Mouse (Mus musculus) embryo, embryonic 11 days (tissue): ENCODE results near the gene Ppa2.

Experiments
- DNase-seq: peaks from one replicate; pipeline ENCODE4 v3.0.0-alpha.2; 2015

Ppa2 gene

DNA sequence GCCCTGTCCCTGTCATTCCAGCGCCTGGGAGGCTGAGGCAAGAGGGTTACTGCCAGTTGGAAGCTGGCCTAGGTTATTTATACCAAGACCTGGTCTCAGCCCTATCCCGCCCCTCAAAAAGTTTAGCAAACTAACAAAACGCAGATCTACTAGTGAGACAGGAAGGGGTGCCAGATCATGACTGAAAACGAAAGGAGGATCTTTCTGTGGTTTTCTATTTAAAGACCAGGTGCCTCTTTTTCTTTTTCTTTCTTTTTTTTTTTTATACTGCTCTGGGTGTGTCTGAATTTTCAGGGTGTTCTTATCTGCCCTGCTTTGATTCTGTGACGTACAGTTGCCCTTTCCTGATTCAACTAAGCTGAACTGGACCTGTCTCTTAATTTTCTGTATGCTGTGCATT is 22.4 kb downstream of the Ppa2 start:
- no peak for DNase-seq

DNA sequence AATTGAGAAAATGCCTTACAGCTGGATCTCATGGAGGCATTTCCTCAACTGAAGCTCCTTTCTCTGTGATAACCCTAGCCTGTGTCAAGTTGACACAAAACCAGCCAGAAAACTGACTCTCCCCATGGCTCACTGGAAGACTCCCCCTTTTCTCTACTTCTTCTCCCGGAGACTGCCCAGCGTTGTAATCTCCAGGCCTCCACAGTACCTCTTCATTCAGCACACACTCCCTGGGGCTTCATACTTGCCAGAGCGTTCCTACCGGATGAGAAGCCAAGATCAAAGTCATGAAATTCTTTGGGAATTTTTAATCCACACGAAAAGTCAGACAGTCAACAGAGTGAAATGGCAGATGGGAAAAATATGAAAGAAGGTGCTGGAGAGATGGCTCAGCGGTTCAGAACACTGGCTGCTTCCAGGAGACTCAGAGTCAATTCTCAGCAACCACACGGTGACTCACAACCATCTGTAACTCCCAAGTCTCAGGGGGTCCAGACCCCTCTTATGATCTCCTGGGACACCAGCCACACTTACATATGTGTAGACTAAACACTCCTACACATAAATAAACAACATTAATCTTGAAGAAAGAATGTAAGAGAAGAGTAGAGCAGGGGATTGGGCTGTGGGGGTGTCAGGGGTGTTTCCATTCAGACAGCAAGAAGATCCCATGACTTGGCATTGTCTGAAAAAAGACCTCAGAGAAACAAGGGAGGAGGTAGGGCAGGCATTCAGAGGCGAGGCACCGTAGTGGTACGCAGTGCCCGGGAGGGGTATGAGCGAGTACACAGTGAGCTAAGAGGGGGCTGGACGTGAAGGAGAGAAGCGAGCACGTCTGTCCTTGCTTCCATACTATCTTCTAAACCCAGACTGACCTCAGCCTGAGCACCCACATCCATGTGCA is 23.6 kb downstream of the Ppa2 start:
- no peak for DNase-seq

DNA sequence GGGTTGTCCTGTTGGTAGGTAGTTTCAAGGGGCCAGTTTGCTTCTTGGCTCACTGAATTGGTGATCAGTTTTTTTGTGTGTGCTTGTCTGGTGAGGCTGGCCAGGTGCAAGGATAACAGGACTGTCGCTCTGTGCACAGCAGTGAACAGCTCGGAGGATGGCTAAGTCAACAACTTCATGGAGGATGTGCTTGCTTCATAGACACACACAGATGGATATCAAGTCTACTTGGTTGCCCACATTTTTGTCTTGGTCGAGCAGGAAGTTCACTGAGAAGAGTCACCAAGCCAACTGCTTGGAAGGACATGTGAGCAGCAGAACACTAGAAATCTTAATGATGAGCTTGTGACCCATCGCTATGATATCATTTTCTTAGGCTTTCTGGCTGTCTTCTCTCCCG is 24.8 kb downstream of the Ppa2 start:
- no peak for DNase-seq

GRCm38 (mm10) chr3:133335166-133335565 is 25.3 kb downstream of the Ppa2 start:
- no peak for DNase-seq

DNA sequence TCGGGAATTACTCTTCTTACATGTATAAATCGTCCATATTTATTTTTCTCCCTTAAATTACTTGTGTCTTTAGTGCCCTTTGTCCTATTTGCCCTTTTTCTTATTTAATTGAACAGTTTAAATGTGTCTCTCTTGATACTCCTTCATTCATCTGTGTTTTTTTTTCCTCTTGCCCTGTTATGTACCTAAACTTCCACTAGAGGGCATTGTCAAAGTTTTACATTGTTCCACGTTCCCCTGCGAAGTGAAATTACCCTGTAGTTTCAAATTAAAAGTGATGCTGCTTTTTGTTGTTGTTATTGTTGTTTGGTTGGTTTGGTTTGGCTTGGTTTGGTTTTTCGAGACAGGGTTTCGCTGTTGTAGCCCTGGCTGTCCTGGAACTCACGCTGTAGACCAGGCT is 26.5 kb downstream of the Ppa2 start:
- DNase-seq: no peak

- no peak for DNase-seq
Measured at GRCm38 (mm10) chr3:133338851-133339356, 29.0 kb downstream of the Ppa2 start.

- peak; percentile 46 for DNase-seq
Measured at GRCm38 (mm10) chr3:133339411-133339823, 29.5 kb downstream of the Ppa2 start.

DNA sequence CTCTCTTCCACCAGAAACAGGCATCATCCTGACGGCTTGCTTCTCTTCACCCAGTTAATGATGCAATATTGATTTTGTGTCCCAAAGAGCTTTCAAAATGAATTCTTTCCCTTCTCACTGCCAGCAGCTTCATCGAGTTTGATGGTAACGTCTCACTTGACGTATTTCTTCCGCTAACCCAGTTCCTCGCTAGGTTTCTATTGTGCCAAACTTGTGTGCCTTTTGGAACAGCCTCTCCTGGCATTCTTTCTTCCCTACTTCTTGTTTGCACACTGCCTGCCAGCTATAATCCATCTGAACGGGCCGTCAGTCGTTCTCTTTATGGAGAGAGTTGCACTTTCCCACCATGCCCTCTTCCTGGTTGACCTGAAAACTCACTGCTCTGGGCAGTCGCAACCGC is 31.2 kb downstream of the Ppa2 start:
- DNase-seq: no peak

- no peak for DNase-seq
Measured at GRCm38 (mm10) chr3:133347535-133347934, 37.6 kb downstream of the Ppa2 start.

- DNase-seq: no peak
Measured at GRCm38 (mm10) chr3:133348847-133349246, 38.9 kb downstream of the Ppa2 start.

GRCm38 (mm10) chr3:133357426-133357974 is 47.6 kb downstream of the Ppa2 start:
- no peak for DNase-seq

DNA sequence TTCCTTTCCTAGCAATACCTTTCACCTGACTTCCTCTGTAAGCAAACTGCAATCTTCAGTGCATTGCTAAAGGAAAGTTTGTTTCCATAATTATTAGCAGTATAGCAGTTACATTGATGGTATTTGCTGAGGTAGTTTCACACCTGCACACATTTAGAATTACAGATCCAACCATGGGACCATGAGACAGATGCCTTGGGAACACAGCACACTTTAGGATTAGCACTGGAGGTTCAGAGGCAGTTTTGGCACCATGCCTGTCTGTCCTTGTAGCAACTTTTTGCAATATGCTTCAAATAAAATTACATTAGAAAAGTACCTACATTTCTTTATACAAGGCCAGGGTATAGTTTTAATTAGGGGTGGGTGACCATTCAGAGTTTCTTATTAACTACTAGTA is 48.1 kb downstream of the Ppa2 start:
- DNase-seq: no peak

DNA sequence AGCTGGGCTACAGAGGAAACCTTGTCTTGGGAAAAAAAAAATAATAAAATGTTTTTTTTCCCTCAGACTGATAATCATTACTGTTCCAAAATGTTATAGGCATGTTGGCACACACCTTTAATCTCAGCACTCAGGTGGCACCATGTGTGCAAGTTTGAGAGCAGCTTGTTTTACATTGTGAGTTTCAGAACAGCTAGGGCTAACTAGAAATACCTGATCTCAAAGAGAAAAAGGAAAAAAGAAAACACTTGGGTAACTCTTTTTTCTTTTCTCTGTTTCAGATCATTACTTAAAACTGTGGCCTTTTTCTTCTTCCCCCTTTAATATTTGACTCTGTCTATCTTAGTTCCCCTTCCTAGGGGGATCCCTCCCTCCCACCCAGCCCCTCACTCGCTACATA is 51.5 kb downstream of the Ppa2 start:
- DNase-seq: no peak

GRCm38 (mm10) chr3:133364138-133364537 is 54.2 kb downstream of the Ppa2 start:
- DNase-seq: no peak

- no peak for DNase-seq
Measured at GRCm38 (mm10) chr3:133366096-133366495, 56.2 kb downstream of the Ppa2 start.

DNA sequence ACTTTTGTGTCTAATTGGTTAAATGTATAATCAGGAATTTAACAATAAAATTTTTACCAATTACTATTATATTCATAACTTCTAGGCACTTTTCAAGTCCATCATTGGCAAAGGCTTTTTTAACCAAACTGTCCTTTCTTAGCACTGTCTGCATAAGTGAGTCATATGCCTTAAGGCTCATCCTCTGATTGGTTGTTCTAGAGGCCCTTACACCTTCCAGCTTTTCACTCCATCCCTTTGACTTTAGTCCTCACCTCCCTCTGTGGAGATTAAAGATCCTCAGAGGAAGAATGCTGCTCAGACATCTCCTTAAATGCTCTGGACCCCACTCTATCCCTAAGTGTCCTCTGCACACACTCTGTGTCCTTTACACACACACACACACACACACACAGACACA is 68.3 kb downstream of the Ppa2 start:
- no peak for DNase-seq

DNA sequence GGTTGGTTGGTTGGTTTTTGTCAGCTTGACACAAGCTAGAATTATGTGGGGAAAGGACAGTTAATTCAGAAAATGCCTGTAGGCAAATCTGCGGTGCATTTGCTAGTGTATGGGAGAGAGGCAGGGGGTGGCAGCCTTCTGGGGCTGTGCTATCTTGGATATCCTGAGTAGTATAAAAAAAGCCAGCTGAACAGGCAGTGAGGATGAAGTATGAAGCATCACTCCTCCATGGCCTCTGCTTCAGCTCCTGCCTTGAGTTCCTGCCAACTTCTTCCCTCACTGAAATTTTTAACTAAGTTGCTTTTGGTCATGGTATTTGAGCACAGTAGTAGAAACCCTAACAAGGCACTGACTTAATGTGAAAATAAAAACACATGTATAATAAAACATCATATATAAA is 70.1 kb downstream of the Ppa2 start:
- DNase-seq: no peak

GRCm38 (mm10) chr3:133381519-133381918 is 71.6 kb downstream of the Ppa2 start:
- DNase-seq: no peak

- DNase-seq: peak; percentile 15
Measured at GRCm38 (mm10) chr3:133382147-133382546, 72.2 kb downstream of the Ppa2 start.

DNA sequence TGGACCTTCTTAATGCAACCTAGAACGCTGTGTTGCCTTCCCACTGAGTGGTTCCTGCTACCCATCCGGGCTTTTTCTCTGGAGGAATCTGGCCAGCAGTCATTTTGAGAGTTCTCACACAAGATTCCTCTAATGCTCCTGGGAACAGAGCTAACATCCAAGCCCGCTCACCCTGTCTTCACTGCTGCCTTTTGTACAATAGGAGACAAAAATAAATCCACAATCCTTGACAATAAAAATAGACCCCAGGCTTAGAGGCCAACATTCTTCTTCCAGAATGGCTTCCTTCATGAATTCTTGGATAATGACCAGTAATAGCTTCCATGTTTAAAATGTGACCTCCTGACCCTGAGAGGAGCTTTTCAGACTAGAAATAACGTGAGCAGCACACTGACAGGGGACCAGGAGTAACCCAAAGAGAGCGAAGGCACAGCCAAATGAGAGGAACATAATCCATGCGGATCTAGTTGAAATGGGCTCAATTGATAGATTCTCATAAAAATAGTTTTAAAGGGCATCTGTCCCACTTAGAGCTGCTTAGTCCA is 74.3 kb downstream of the Ppa2 start:
- peak; percentile 34 for DNase-seq

DNA sequence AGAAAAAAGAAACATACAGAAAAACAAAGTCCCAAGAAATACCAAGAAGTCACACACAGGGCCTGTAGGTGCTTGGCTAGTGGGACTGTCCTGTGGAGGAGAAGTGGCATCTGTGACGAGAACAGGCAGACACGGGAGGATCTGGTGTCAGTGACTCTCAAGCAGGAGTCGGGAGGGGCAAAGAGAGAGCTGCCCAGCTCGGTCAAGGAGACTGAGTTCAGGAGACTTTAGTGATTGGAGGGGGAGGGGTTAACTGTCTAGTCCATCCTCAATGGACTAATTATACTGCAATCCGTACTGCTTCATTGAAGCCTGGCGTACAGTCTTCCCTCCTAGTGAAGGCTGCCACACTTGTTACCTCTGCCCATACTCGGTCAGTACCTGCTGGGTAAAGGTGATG is 77.4 kb downstream of the Ppa2 start:
- DNase-seq: no peak

GRCm38 (mm10) chr3:133389803-133390387 is 80.0 kb downstream of the Ppa2 start:
- DNase-seq: no peak

- DNase-seq: no peak
Measured at GRCm38 (mm10) chr3:133394531-133394930, 84.6 kb downstream of the Ppa2 start.

DNA sequence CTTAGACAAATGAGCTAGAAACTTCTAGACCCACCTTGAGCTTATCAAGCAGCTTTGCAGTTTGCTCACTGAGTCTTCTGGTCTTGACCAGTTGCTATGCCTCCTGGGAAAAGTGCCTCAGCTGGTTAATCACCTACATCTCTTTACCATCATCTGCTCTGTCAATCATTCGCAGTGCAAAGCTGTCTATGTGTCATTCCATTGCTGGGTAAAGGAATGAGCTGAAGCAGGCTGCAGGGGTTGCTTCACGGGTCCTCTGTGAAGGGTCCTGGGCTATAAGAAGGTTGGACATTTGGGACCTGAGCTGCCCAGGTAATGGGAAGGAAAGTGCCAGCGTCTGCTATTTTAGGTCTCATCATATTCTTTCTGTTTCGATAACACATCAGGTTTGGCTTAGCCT is 93.9 kb downstream of the Ppa2 start:
- no peak for DNase-seq
